Mouse (Mus musculus): ENCODE results near the gene Tsfm. TPM values are rescaled to one million over a fixed set of nuclear protein-coding genes. Genes with fewer than 3 reads are reported as not detected.
A peak's percentile ranks its signal among the peaks of the same experiment; 100 is the strongest.

The Tsfm gene
- 81.3 and 82.5 TPM in 2 replicates for total RNA-seq (2014; rRNA removed; ENCODE audit: low replicate concordance)
- polyA plus RNA-seq (2015; fragmentation: Nextera tagmentation; extraction: Ambion mirVana), result 94.6 and 96.8 TPM in 2 replicates

DNA sequence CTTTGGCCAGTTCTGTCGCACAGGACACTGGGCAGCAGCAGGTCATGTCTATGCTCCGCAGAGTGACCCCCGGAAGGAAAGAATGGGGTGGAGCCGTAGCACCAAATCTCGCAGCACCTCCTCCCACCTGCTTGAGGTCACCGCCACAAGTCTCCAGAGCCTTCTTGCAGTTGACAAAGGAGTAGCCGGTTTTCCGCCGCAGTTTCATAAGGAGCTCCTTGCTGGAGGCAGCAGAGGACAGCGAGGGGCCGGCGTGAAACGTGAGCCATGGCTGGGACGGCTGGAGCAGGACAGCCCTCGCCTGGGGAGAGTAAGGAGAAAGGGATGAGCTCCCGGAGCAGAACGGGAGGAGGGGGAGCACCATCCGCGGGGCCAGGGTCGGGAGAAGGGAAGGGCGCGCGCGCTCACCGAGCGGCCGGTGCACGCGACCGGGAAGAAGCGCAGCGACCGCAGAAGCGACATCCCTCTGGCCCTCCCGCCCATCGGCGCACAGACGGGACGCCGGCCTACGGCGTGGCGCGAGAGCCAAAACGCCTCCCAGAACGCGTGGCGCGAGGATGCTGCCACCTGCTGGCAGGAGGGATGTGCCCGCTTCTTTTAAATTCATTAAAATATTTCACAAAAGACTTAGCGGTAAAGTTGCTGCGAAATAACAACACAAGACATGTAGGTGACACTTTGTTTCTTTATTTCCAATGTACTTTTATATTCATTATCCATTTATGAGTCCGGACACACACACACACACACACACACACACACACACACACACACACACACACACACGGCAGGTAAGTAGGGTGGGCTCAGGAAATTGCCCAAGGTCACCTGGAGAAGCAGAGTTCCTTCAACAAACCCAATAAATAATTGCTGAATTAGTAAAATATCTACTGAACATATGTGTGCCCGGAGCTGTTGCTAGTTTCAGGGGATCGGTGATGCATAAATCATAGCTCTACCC, at the start of gene Tsfm:
Gene Tsfm (minus strand): TSS at position 505 of the 961 bp plus-strand sequence.
- Histone ChIP-seq H3K27ac (ENCODE audit: low read depth) (peak within 1 kb of the TSS; percentile 61), H3K27me3 (ENCODE audit: control insufficient read depth, insufficient read depth, low read length) (no peaks in the 10 kb centered on the region), H3K4me3 (ENCODE audit: low read depth, low read length) (peak within 1 kb of the TSS; percentile 86), H3K4me1 (ENCODE audit: control insufficient read depth, insufficient read depth) (no peaks in the 10 kb centered on the region), H3K36me3 (replicated peaks; ENCODE audit: control insufficient read depth, insufficient read depth, low read length) (peaks cover 36% of the 10 kb centered on the region), H3K9ac (replicated peaks; ENCODE audit: low read depth, low read length) (peak within 1 kb of the TSS; percentile 71), H3K9me3 (replicated peaks; ENCODE audit: control insufficient read depth, low read length) (no peaks in the 10 kb centered on the region), H3K4me2 (ENCODE audit: low read depth, low read length) (peak within 1 kb of the TSS; percentile 86)
- TF ChIP-seq EP300 (IDR thresholded peaks at IDR 0.05; ENCODE audit: low read depth) (peak; percentile 32; the same call in 1 of the 2 replicates), CTCF (IDR thresholded peaks at IDR 0.05; ENCODE audit: low read depth) (peak; percentile 92)
- DNase-seq (ENCODE audit: low spot score) (peak; percentile 87), ATAC-seq (ENCODE audit: insufficient read depth, low read depth) (peak; percentile 88)
- 6% methylated on average over 56 of the region's 56 CpGs for WGBS

GRCm38 (mm10) chr10:127079665-127080391, 49.2 kb upstream of the Tsfm start:
- TF ChIP-seq EP300 (IDR thresholded peaks at IDR 0.05; ENCODE audit: low read depth), result no peak
- no peak for TF ChIP-seq CTCF (IDR thresholded peaks at IDR 0.05; ENCODE audit: low read depth)
- 0 out of 2 replicates have a peak overlapping the region, but pooled peaks have one; percentile 25 for H3K9ac ChIP-seq (replicated peaks; ENCODE audit: low read depth, low read length)
- DNase-seq (ENCODE audit: low spot score), result no peak
- no peaks in the 10 kb centered on the region for H3K36me3 ChIP-seq (replicated peaks; ENCODE audit: control insufficient read depth, insufficient read depth, low read length)
- ATAC-seq (ENCODE audit: insufficient read depth, low read depth), result no peak
- peak overlapping the region; percentile 65 for H3K4me2 ChIP-seq (ENCODE audit: low read depth, low read length)
- H3K27me3 ChIP-seq (ENCODE audit: control insufficient read depth, insufficient read depth, low read length), result peaks cover 89% of the 10 kb centered on the region
- peak overlapping the region; percentile 45 for H3K4me3 ChIP-seq (ENCODE audit: low read depth, low read length)
- 7% methylated on average over 46 of the region's 70 CpGs for WGBS
- no peak overlapping the region for H3K27ac ChIP-seq (ENCODE audit: low read depth)
- H3K9me3 ChIP-seq (replicated peaks; ENCODE audit: control insufficient read depth, low read length), result no peaks in the 10 kb centered on the region
- H3K4me1 ChIP-seq (ENCODE audit: control insufficient read depth, insufficient read depth), result no peaks in the 10 kb centered on the region

GRCm38 (mm10) chr10:127078677-127079575, 48.3 kb upstream of the Tsfm start:
- Histone ChIP-seq H3K27me3 (ENCODE audit: control insufficient read depth, insufficient read depth, low read length) (peaks cover 86% of the 10 kb centered on the region), H3K27ac (ENCODE audit: low read depth) (no peak overlapping the region), H3K4me3 (ENCODE audit: low read depth, low read length) (peak overlapping the region; percentile 45), H3K4me2 (ENCODE audit: low read depth, low read length) (peak overlapping the region; percentile 65), H3K9ac (replicated peaks; ENCODE audit: low read depth, low read length) (0 out of 2 replicates have a peak overlapping the region, but pooled peaks have one; percentile 25), H3K9me3 (replicated peaks; ENCODE audit: control insufficient read depth, low read length) (no peaks in the 10 kb centered on the region), H3K36me3 (replicated peaks; ENCODE audit: control insufficient read depth, insufficient read depth, low read length) (no peaks in the 10 kb centered on the region), H3K4me1 (ENCODE audit: control insufficient read depth, insufficient read depth) (no peaks in the 10 kb centered on the region)
- DNase-seq (ENCODE audit: low spot score), result no peak
- TF ChIP-seq EP300 (IDR thresholded peaks at IDR 0.05; ENCODE audit: low read depth), result no peak
- TF ChIP-seq CTCF (IDR thresholded peaks at IDR 0.05; ENCODE audit: low read depth), result no peak
- WGBS, result 5% methylated on average over 29 of the region's 49 CpGs
- ATAC-seq (ENCODE audit: insufficient read depth, low read depth), result no peak; the same call in 1 of the 2 replicates

GRCm38 (mm10) chr10:127078001-127078676, 47.5 kb upstream of the Tsfm start:
- WGBS, result 9% methylated on average over 12 of the region's 12 CpGs
- peak overlapping the region; percentile 45; the same call in 1 of the 2 replicates for H3K4me3 ChIP-seq (ENCODE audit: low read depth, low read length)

More at GRCm38 (mm10) chr10:127078001-127078676, 47.5 kb upstream of the Tsfm start:
- peaks cover 80% of the 10 kb centered on the region for H3K27me3 ChIP-seq (ENCODE audit: control insufficient read depth, insufficient read depth, low read length)
- H3K4me1 ChIP-seq (ENCODE audit: control insufficient read depth, insufficient read depth), result no peaks in the 10 kb centered on the region
- no peaks in the 10 kb centered on the region for H3K9me3 ChIP-seq (replicated peaks; ENCODE audit: control insufficient read depth, low read length)
- DNase-seq (ENCODE audit: low spot score), result no peak
- H3K27ac ChIP-seq (ENCODE audit: low read depth), result no peak overlapping the region
- no peak overlapping the region for H3K9ac ChIP-seq (replicated peaks; ENCODE audit: low read depth, low read length)
- no peak overlapping the region; the same call in 1 of the 2 replicates for H3K4me2 ChIP-seq (ENCODE audit: low read depth, low read length)
- ATAC-seq (ENCODE audit: insufficient read depth, low read depth), result no peak
- H3K36me3 ChIP-seq (replicated peaks; ENCODE audit: control insufficient read depth, insufficient read depth, low read length), result no peaks in the 10 kb centered on the region
- TF ChIP-seq EP300 (IDR thresholded peaks at IDR 0.05; ENCODE audit: low read depth) (no peak), CTCF (IDR thresholded peaks at IDR 0.05; ENCODE audit: low read depth) (no peak)
